9 mouse cellular contexts compared by ENCODE assay signal in the genomic region with DNA sequence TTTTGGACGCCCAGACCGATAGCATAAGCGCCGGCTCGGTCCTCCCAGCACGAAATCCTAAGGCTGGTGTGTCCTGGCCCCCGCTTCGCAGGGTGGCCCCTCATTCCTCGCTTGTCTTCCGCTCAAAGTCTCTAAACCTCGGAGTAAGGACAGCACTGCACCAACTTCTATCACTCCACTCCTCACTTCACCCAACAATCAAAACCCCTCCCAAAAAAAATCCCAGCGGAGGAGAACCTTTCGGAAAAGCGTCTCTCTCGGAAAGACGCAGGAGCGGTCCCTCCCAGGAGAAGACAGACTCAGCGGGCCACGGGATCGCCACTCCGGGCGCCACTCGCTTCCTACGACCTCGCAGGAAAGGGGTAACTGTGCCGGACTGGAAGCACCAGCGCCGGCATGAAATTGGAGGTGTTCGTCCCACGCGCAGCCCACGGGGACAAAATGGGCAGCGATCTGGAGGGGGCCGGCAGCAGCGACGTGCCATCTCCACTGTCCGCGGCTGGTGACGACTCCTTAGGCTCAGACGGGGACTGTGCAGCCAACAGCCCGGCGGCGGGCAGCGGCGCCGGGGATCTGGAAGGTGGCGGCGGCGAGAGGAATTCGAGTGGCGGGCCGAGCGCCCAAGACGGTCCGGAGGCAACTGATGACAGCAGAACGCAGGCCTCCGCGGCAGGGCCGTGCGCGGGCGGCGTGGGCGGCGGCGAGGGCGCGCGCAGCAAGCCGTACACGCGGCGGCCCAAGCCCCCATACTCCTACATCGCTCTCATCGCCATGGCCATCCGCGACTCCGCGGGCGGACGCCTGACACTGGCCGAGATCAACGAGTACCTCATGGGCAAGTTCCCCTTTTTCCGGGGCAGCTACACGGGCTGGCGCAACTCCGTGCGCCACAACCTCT. TPM values are rescaled to one million over a fixed set of nuclear protein-coding genes. Genes with fewer than 3 reads are reported as not detected.
A peak's percentile ranks its signal among the peaks of the same experiment; 100 is the strongest.
DNase-seq lines count a peak whose midpoint lies in the region; TF ChIP-seq lines count a peak whose summit lies in the region.
"Had no signal": no experiment of that assay in that cellular context is flagged by ENCODE, and none has a peak within 500 bp of the region (broad histone marks: within the 10 kb centered on the region; RNA-seq: fewer than 3 reads in every experiment).

A gene (minus strand): TSS at position 813 of the 898 bp plus-strand sequence.

- peak; percentile 32 to 44 for DNase-seq in adrenal gland, adult 18-20 months (ENCODE audit: low spot score in 2 of 2)
- DNase-seq in adrenal gland, postnatal 4 days (ENCODE audit: low spot score in 2 of 2) = no peak
- peak; percentile 2 to 34 for DNase-seq in B cell, adult 2 months
- DNase-seq in embryo, embryonic 9.5 days (ENCODE audit: extremely low spot score) = peak; percentile 48
- peak; percentile 21 to 31 for DNase-seq in heart, postnatal 36 days
- DNase-seq in layer of hippocampus, adult 2 months (ENCODE audit: low spot score in 2 of 2) = no peak
- peak; percentile 37 for DNase-seq in lung, postnatal 25 days (ENCODE audit: low spot score)
- peak; percentile 24 to 27 for DNase-seq in right cerebral cortex, postnatal 10 days (ENCODE audit: low spot score in 2 of 2)

- no peak for TF ChIP-seq CTCF in layer of hippocampus, adult 2 months (conservative IDR thresholded peaks at IDR 0.05)

- intact Hi-C loops in heart, postnatal 36 days (cut with DNase I) = loop anchor here (2.0 to 5.0 kb wide), 2 partner anchors 351 to 476 kb away; no protein-coding TSS in a partner anchor

- H3K27ac ChIP-seq in layer of hippocampus, adult 2 months = peak within 1 kb of the TSS; percentile 80

- peak within 1 kb of the TSS; percentile 59 for H3K4me3 ChIP-seq in layer of hippocampus, adult 2 months

RNA-seq across cellular contexts. Expression of the gene that starts here (rescaled TPM):
- total RNA-seq in adrenal gland, adult 18-20 months (2021) = not detected
- under 1 TPM; 0.11 to 0.28 TPM for total RNA-seq in adrenal gland, postnatal 4 days (2021)
- under 1 TPM in 1 of 2 experiments, not detected in 1; 0.08 TPM for total RNA-seq in heart, postnatal 36 days (2021)
- under 1 TPM; 0.67 to 0.71 TPM for total RNA-seq in layer of hippocampus, adult 2 months (2021)
- total RNA-seq: gastrocnemius, adult 8-10 months had no signal

Comparison
In these comparisons a context has a peak if more than half of its experiments do, and no peak if none do; other contexts are left out.
1. Peak in DNase-seq in adrenal gland, adult 18-20 months; RNA of the gene not detected or under 1 TPM.
2. Peak in DNase-seq in heart, postnatal 36 days; RNA of the gene not detected or under 1 TPM.
3. DNase-seq: peak in B cell, adult 2 months (2 of 2), embryo, embryonic 9.5 days (single experiment), lung, postnatal 25 days (single experiment) and right cerebral cortex, postnatal 10 days (2 of 2); none in adrenal gland, postnatal 4 days (0 of 2) and layer of hippocampus, adult 2 months (0 of 2).